Mouse (Mus musculus) E14TG2a.4 (cell line): ENCODE results near the gene Cdc40.

Experiments used
- CTCF ChIP-seq: conservative IDR thresholded peaks from 2 replicates; pipeline ENCODE4 v1.5.1; 2014; ENCODE audit warnings: low read length
- NANOG ChIP-seq: IDR thresholded peaks from 2 replicates; pipeline ENCODE4 v1.6.1; 2014; ENCODE audit warnings: borderline replicate concordance, low read length, mixed read lengths
- POU5F1 ChIP-seq: IDR thresholded peaks from 2 replicates; pipeline ENCODE4 v1.6.1; 2014; ENCODE audit warnings: low read length, borderline replicate concordance

DNA sequence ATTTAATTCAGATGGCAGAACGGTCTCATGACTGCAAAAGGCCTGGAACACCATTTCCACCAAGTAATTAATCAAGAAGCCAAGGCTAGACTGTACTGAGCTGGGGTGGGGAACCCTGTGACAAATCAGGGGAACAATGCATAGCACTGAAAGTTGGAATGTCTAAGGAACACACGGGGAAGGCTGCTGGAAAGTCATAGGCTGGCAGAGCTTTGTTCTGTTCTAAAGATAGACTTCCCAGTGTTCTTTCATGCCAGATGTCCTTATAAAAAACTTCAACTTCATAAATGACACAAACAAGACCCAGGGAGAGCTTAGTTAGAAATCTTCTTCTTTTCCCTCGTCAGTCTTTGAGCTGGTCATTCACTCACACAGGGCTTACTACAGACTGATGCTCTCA is 1.9 kb downstream of the Cdc40 start:
- TF ChIP-seq CTCF: no peak
- no peak for TF ChIP-seq NANOG
- no peak for TF ChIP-seq POU5F1
